Mouse (Mus musculus) kidney, postnatal 0 days (tissue): ENCODE data around the gene Atp6ap1l. TPM values are rescaled to one million over a fixed set of nuclear protein-coding genes. Genes with fewer than 3 reads are reported as not detected.

Experiments used
- ATAC-seq: fragments of 200-750 bp; cut with Nextera tagmentation; replicated peaks from 2 replicates; pipeline ENCODE4 v1.8.0; 2017; ENCODE audit warnings: low read depth, moderate number of reproducible peaks, moderate TSS enrichment, moderate library complexity; ENCODE audit not compliant: low FRiP score
- DNase-seq: peaks from one replicate; pipeline ENCODE4 v3.0.0-alpha.2; 2016; ENCODE audit warnings: low spot score
- H3K27ac ChIP-seq: fragments of 300-500 bp; sonication (generic); 2 replicates; pipeline ENCODE4 v1.5.1; 2014; ENCODE audit warnings: mild to moderate bottlenecking
- H3K27me3 ChIP-seq: fragments of 300-500 bp; sonication (generic); 2 replicates; pipeline ENCODE4 v1.6.1; 2014; ENCODE audit warnings: low read length, mixed read lengths; ENCODE audit not compliant: insufficient read depth
- H3K36me3 ChIP-seq: fragments of 300-500 bp; sonication (generic); 2 replicates; pipeline ENCODE4 v1.6.1; 2014; ENCODE audit warnings: low read length, mixed read lengths; ENCODE audit not compliant: insufficient read depth
- H3K4me1 ChIP-seq: fragments of 300-500 bp; sonication (generic); replicated peaks from 2 replicates; pipeline ENCODE4 v1.6.1; 2014; ENCODE audit warnings: antibody characterized with exemption, low read length, mixed read lengths; ENCODE audit not compliant: insufficient read depth
- H3K4me2 ChIP-seq: fragments of 300-500 bp; sonication (generic); 2 replicates; pipeline ENCODE4 v1.6.1; 2014; ENCODE audit warnings: mild to moderate bottlenecking, low read length, moderate library complexity, mixed read lengths
- H3K4me3 ChIP-seq: fragments of 300-500 bp; sonication (generic); replicated peaks from 2 replicates; pipeline ENCODE4 v1.5.1; 2014; ENCODE audit warnings: low read depth, low read length
- H3K9ac ChIP-seq: fragments of 300-500 bp; sonication (generic); 2 replicates; pipeline ENCODE4 v1.6.1; 2014; ENCODE audit warnings: low read depth, low read length
- H3K9me3 ChIP-seq: fragments of 300-500 bp; sonication (generic); replicated peaks from 2 replicates; pipeline ENCODE4 v1.6.1; 2016; ENCODE audit warnings: low read length, inconsistent platforms, mixed read lengths
- CTCF ChIP-seq: IDR thresholded peaks from 2 replicates; pipeline ENCODE4 v1.5.1; 2016; ENCODE audit warnings: antibody characterized with exemption, low read depth, mild to moderate bottlenecking, moderate library complexity
- WGBS: fragments of 180-500 bp; shearing (Covaris S2); extraction: QIAGEN DNeasy Blood & Tissue Kit; methylation state at CpG from one replicate; pipeline ENCODE4 v1.1.7; 2014; 5-methylcytosine and 5-hydroxymethylcytosine counted together
- polyA plus RNA-seq: library from polyadenylated mRNA; unstranded; fragments of >200 nt; fragmentation: Nextera tagmentation; extraction: Ambion mirVana; gene quantifications from 2 replicates; pipeline ENCODE4 v1.2.1, GENCODE M21; 2015

The Atp6ap1l gene
- polyA plus RNA-seq, 1 experiment from 2014 or later, result 0.21 TPM

- no peak for TF ChIP-seq CTCF
- Histone ChIP-seq H3K4me2 (no peak overlapping the region), H3K27me3 (no peaks in the 10 kb centered on the region), H3K9me3 (no peaks in the 10 kb centered on the region), H3K4me1 (no peaks in the 10 kb centered on the region), H3K27ac (no peak overlapping the region), H3K4me3 (no peak overlapping the region), H3K9ac (no peak overlapping the region), H3K36me3 (no peaks in the 10 kb centered on the region)
- DNase-seq, result no peak
- 90% methylated on average over 4 of the region's 4 CpGs for WGBS
- no peak for ATAC-seq
Observed at GRCm38 (mm10) chr13:90914721-90915120, 9.6 kb upstream of the Atp6ap1l start.

DNA sequence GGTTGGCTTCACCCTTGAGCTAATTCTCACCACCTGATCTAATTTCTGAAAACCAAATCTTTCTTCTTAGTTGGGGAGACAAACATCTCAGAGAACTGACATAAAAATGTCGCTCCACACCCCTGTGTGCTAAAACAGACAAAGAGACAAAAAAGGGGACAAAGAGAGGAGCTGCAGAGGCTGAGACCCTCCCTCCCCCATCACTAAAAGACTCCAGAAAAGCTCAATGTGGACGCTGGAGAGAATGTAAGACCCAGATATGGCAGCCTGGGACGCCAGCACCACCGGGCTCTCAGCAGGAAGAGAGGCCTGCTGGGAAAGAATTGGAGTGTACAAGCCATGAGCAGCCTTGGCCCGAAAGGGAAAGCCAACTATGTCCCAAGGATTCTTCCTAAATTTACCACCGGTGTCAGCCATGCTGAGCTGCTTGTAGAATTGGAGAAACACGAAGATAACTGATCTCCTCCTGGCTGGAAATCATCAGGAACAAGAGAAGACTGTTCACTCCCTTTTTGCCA, 8.6 kb upstream of the Atp6ap1l start:
- WGBS, result 55% methylated on average over 7 of the region's 7 CpGs
- TF ChIP-seq CTCF, result no peak
- Histone ChIP-seq H3K9me3 (no peaks in the 10 kb centered on the region), H3K27ac (no peak overlapping the region), H3K4me3 (no peak overlapping the region), H3K4me1 (no peaks in the 10 kb centered on the region), H3K36me3 (no peaks in the 10 kb centered on the region), H3K4me2 (no peak overlapping the region), H3K27me3 (no peaks in the 10 kb centered on the region), H3K9ac (no peak overlapping the region)
- no peak for DNase-seq
- no peak for ATAC-seq

DNA sequence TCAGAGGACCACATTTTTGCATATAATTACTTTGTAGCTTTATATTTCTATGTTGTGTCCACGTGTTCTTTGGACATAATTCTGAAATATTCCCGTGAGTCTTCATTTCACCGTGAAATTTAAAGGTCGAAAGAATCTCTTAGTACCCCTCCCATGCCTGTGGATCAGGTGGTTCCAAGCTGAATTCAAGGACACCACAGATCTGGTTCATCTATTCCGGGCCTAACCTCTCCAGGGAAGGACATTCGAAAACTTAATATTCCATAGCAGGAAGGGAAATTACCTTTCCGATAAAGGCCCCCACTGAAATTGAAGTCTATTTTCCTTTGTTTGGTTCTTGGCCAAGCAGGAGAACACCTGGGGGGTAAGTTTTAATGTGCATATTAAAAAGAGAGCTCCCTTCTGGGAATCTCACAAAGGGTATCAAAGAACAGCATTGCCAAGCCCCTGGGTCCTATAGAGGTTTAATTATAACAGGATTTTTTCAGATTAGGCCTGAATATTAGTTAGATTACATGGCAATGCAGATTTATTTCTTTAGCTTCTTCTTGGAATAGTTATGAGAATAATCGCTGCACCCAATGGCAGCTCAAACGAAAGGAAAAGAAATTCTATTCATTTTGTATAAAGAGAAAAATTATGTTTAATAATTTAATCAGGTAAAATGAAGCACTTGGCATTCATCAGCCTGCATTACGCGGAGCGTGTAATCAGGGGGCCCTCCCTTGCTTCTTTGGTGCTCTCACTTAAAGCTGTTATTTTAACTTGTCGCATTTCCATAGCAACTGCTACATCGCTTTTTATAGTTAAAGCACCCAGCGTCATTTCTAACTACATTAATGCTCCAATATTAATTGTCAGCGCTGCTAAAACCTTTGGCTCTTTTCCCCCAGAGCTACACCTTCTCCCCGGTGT, 7.9 kb upstream of the Atp6ap1l start:
- Histone ChIP-seq H3K27ac (no peak overlapping the region), H3K9me3 (no peaks in the 10 kb centered on the region), H3K4me2 (no peak overlapping the region), H3K4me3 (no peak overlapping the region), H3K9ac (no peak overlapping the region), H3K27me3 (no peaks in the 10 kb centered on the region), H3K36me3 (no peaks in the 10 kb centered on the region), H3K4me1 (no peaks in the 10 kb centered on the region)
- ATAC-seq, result no peak
- no peak for TF ChIP-seq CTCF
- DNase-seq, result no peak
- WGBS, result 79% methylated on average over 17 of the region's 17 CpGs

DNA sequence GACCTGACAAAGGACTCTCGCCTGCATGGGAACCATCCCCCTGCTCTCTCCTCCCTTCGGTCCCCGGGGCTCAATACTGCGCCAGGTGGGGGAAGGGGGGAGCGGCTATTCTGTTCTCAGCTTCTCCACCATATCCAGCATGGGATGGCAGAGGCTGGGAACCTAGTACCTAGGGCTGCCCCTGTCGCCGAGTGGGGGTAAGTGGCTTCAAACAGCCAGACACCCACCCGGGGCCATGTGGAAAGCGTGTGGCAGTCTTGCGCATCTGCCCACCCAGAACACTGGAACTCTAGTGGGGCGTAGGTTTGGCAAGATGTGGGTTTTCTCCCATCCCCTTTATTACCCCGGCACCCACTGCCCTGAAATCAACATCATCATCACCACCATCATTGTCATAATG, 2.2 kb upstream of the Atp6ap1l start:
- Histone ChIP-seq H3K4me2 (no peak overlapping the region), H3K27ac (no peak overlapping the region), H3K4me1 (no peaks in the 10 kb centered on the region), H3K36me3 (no peaks in the 10 kb centered on the region), H3K9me3 (no peaks in the 10 kb centered on the region), H3K9ac (no peak overlapping the region), H3K4me3 (no peak overlapping the region), H3K27me3 (no peaks in the 10 kb centered on the region)
- DNase-seq (no peak), ATAC-seq (no peak)
- WGBS, result 92% methylated on average over 12 of the region's 12 CpGs
- no peak for TF ChIP-seq CTCF

DNA sequence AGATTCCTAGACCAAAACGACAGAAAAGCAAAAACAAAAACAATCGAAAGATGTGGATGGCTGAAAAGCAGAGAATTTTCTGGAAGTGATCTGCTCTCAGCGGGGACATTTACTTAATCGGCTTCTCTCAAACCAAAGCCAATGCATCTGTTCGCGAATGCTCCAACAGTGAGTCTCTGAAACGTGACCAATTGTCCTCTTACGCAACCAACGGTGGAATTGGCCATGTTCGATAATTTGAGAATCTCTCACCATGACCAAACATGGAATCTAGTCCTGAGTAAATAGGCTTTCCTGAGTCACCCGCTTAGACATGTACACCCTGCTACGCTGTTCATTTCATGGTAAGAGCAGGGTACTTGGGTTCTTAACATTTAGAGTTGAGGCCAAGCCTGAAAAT, 8.3 kb downstream of the Atp6ap1l start:
- no peak overlapping the region for H3K4me2 ChIP-seq
- H3K9me3 ChIP-seq, result no peaks in the 10 kb centered on the region
- no peak overlapping the region for H3K4me3 ChIP-seq
- no peak overlapping the region for H3K27ac ChIP-seq
- H3K4me1 ChIP-seq, result no peaks in the 10 kb centered on the region
- H3K36me3 ChIP-seq, result no peaks in the 10 kb centered on the region
- 92% methylated on average over 12 of the region's 12 CpGs for WGBS
- no peak overlapping the region for H3K9ac ChIP-seq
- no peak for DNase-seq
- no peak for TF ChIP-seq CTCF
- no peak for ATAC-seq
- H3K27me3 ChIP-seq, result no peaks in the 10 kb centered on the region

- no peak overlapping the region for H3K27ac ChIP-seq
- H3K9me3 ChIP-seq, result no peaks in the 10 kb centered on the region
- TF ChIP-seq CTCF, result no peak
- DNase-seq (no peak), ATAC-seq (no peak)
- no peak overlapping the region for H3K4me2 ChIP-seq
- no peak overlapping the region for H3K4me3 ChIP-seq
- H3K36me3 ChIP-seq, result no peaks in the 10 kb centered on the region
- 51% methylated on average over 2 of the region's 2 CpGs for WGBS
- no peaks in the 10 kb centered on the region for H3K4me1 ChIP-seq
- H3K9ac ChIP-seq, result no peak overlapping the region
- no peaks in the 10 kb centered on the region for H3K27me3 ChIP-seq
Observed at GRCm38 (mm10) chr13:90896098-90896497, 9.1 kb downstream of the Atp6ap1l start.
